Mouse (Mus musculus) heart, embryonic 15.5 days (tissue): ENCODE results near the gene Tmem35b. TPM values are rescaled to one million over a fixed set of nuclear protein-coding genes. Genes with fewer than 3 reads are reported as not detected.
A peak's percentile ranks its signal among the peaks of the same experiment; 100 is the strongest.

Experiments
- ATAC-seq: fragments of 200-750 bp; cut with Nextera tagmentation; replicated peaks from 2 replicates; pipeline ENCODE4 v1.8.0; 2017; ENCODE audit warnings: low read depth, moderate TSS enrichment; ENCODE audit not compliant: insufficient number of reproducible peaks, insufficient read depth, low FRiP score
- H3K27ac ChIP-seq: fragments of 300-500 bp; sonication (generic); 2 replicates; pipeline ENCODE4 v1.5.1; 2015; ENCODE audit warnings: mild to moderate bottlenecking, inconsistent platforms
- H3K27me3 ChIP-seq: fragments of 300-500 bp; sonication (generic); 2 replicates; pipeline ENCODE4 v1.6.1; 2015; ENCODE audit warnings: inconsistent platforms
- H3K36me3 ChIP-seq: fragments of 300-500 bp; sonication (generic); 2 replicates; pipeline ENCODE4 v1.6.1; 2015; ENCODE audit warnings: mild to moderate bottlenecking, inconsistent platforms
- H3K4me1 ChIP-seq: fragments of 300-500 bp; sonication (generic); replicated peaks from 2 replicates; pipeline ENCODE4 v1.6.1; 2015; ENCODE audit warnings: inconsistent platforms
- H3K4me2 ChIP-seq: fragments of 300-500 bp; sonication (generic); 2 replicates; pipeline ENCODE4 v1.6.1; 2015; ENCODE audit warnings: inconsistent platforms, mild to moderate bottlenecking, moderate library complexity
- H3K4me3 ChIP-seq: fragments of 300-500 bp; sonication (generic); 2 replicates; pipeline ENCODE4 v1.5.1; 2015; ENCODE audit warnings: mild to moderate bottlenecking, inconsistent platforms
- H3K9ac ChIP-seq: fragments of 300-500 bp; sonication (generic); 2 replicates; pipeline ENCODE4 v1.6.1; 2015; ENCODE audit warnings: mild to moderate bottlenecking, inconsistent platforms
- H3K9me3 ChIP-seq: fragments of 300-500 bp; sonication (generic); replicated peaks from 2 replicates; pipeline ENCODE4 v1.6.1; 2016; ENCODE audit warnings: inconsistent platforms
- WGBS: fragments of 180-500 bp; shearing (Covaris S2); methylation state at CpG from one replicate; pipeline ENCODE4 v1.1.7; 2015; ENCODE audit warnings: mixed read lengths; 5-methylcytosine and 5-hydroxymethylcytosine counted together
- polyA plus RNA-seq: library from polyadenylated mRNA; unstranded; fragments of >200 nt; fragmentation: Nextera tagmentation; extraction: Ambion mirVana; gene quantifications from 2 replicates; pipeline ENCODE4 v1.2.1, GENCODE M21; 2015

The Tmem35b gene
- polyA plus RNA-seq, 1 experiment from 2014 or later: 11.8 TPM

GRCm38 (mm10) chr4:127168211-127168913 lies 44.9 kb downstream of the Tmem35b start:
- Histone ChIP-seq H3K27ac (no peak overlapping the region), H3K36me3 (no peaks in the 10 kb centered on the region), H3K27me3 (peaks cover 79% of the 10 kb centered on the region), H3K4me2 (peak overlapping the region; percentile 100), H3K9ac (peak overlapping the region; percentile 58), H3K4me1 (peaks cover 18% of the 10 kb centered on the region), H3K9me3 (no peaks in the 10 kb centered on the region), H3K4me3 (peak overlapping the region; percentile 76)
- ATAC-seq: peak; percentile 64
- under 1% methylated on average over 39 of the region's 39 CpGs for WGBS

GRCm38 (mm10) chr4:127168914-127169345 lies 45.4 kb downstream of the Tmem35b start, which contains the start of gene Dlgap3:
Dlgap3 (plus strand) TSS chr4:127169204.
- peaks cover 18% of the 10 kb centered on the region for H3K4me1 ChIP-seq
- no peaks in the 10 kb centered on the region for H3K36me3 ChIP-seq
- peak within 1 kb of the TSS; percentile 58 for H3K9ac ChIP-seq
- H3K27me3 ChIP-seq: peaks cover 74% of the 10 kb centered on the region
- H3K27ac ChIP-seq: no peak within 1 kb of the TSS
- H3K9me3 ChIP-seq: no peaks in the 10 kb centered on the region
- H3K4me2 ChIP-seq: peak within 1 kb of the TSS; percentile 100
- H3K4me3 ChIP-seq: peak within 1 kb of the TSS; percentile 76
- ATAC-seq: peak; percentile 72
- 0% methylated on average over 66 of the region's 67 CpGs for WGBS

- WGBS: 2% methylated on average over 49 of the region's 51 CpGs
- H3K27me3 ChIP-seq: peaks cover 73% of the 10 kb centered on the region
These were observed 46.1 kb downstream of the Tmem35b start for GRCm38 (mm10) chr4:127169346-127170221.

GRCm38 (mm10) chr4:127170866-127171265 lies 47.4 kb downstream of the Tmem35b start:
- no peak for ATAC-seq
- Histone ChIP-seq H3K27ac (no peak overlapping the region), H3K36me3 (no peaks in the 10 kb centered on the region), H3K4me3 (no peak overlapping the region), H3K4me2 (no peak overlapping the region), H3K27me3 (peaks cover 71% of the 10 kb centered on the region), H3K4me1 (peaks cover 18% of the 10 kb centered on the region), H3K9ac (no peak overlapping the region), H3K9me3 (no peaks in the 10 kb centered on the region)
- WGBS: 43% methylated on average over 5 of the region's 5 CpGs

More at GRCm38 (mm10) chr4:127169346-127170221, 46.1 kb downstream of the Tmem35b start:
- no peaks in the 10 kb centered on the region for H3K36me3 ChIP-seq
- H3K4me1 ChIP-seq: peaks cover 18% of the 10 kb centered on the region
- H3K4me3 ChIP-seq: peak overlapping the region; percentile 76
- peak overlapping the region; percentile 58 for H3K9ac ChIP-seq
- peak overlapping the region; percentile 100 for H3K4me2 ChIP-seq
- no peak overlapping the region for H3K27ac ChIP-seq
- peak; percentile 24 for ATAC-seq
- H3K9me3 ChIP-seq: no peaks in the 10 kb centered on the region

- Histone ChIP-seq H3K9me3 (no peaks in the 10 kb centered on the region), H3K4me3 (no peak overlapping the region), H3K27me3 (peaks cover 70% of the 10 kb centered on the region), H3K36me3 (no peaks in the 10 kb centered on the region), H3K4me1 (peaks cover 18% of the 10 kb centered on the region), H3K4me2 (no peak overlapping the region), H3K9ac (no peak overlapping the region), H3K27ac (no peak overlapping the region)
- ATAC-seq: no peak
- WGBS: 54% methylated on average over 4 of the region's 4 CpGs
These were observed 47.9 kb downstream of the Tmem35b start for GRCm38 (mm10) chr4:127171341-127171905.

- no peak for ATAC-seq
- no peak overlapping the region for H3K27ac ChIP-seq
- WGBS: 24% methylated on average over 7 of the region's 7 CpGs
- H3K36me3 ChIP-seq: no peaks in the 10 kb centered on the region
- H3K27me3 ChIP-seq: peaks cover 69% of the 10 kb centered on the region
- no peak overlapping the region for H3K4me2 ChIP-seq
- peaks cover 18% of the 10 kb centered on the region for H3K4me1 ChIP-seq
- H3K9ac ChIP-seq: no peak overlapping the region
- no peak overlapping the region for H3K4me3 ChIP-seq
- no peaks in the 10 kb centered on the region for H3K9me3 ChIP-seq
These were observed 48.6 kb downstream of the Tmem35b start for GRCm38 (mm10) chr4:127172119-127172518.

- Histone ChIP-seq H3K36me3 (no peaks in the 10 kb centered on the region), H3K9me3 (no peaks in the 10 kb centered on the region), H3K4me2 (no peak overlapping the region), H3K4me3 (no peak overlapping the region), H3K9ac (no peak overlapping the region), H3K4me1 (peaks cover 18% of the 10 kb centered on the region), H3K27me3 (peaks cover 68% of the 10 kb centered on the region), H3K27ac (no peak overlapping the region)
- 58% methylated on average over 4 of the region's 4 CpGs for WGBS
- no peak for ATAC-seq
These were observed 49.1 kb downstream of the Tmem35b start for GRCm38 (mm10) chr4:127172614-127173013.

- WGBS: under 1% methylated on average over 8 of the region's 8 CpGs
- ATAC-seq: no peak
- peaks cover 67% of the 10 kb centered on the region for H3K27me3 ChIP-seq
- peaks cover 11% of the 10 kb centered on the region for H3K4me1 ChIP-seq
- no peak overlapping the region for H3K27ac ChIP-seq
- H3K9ac ChIP-seq: no peak overlapping the region
- H3K4me3 ChIP-seq: no peak overlapping the region
- no peaks in the 10 kb centered on the region for H3K36me3 ChIP-seq
- no peaks in the 10 kb centered on the region for H3K9me3 ChIP-seq
- H3K4me2 ChIP-seq: no peak overlapping the region
These were observed 50.0 kb downstream of the Tmem35b start for GRCm38 (mm10) chr4:127173461-127173860.

GRCm38 (mm10) chr4:127174075-127174899 lies 50.8 kb downstream of the Tmem35b start:
- Histone ChIP-seq H3K27ac (no peak overlapping the region), H3K4me1 (peaks cover 4% of the 10 kb centered on the region), H3K36me3 (no peaks in the 10 kb centered on the region), H3K9me3 (no peaks in the 10 kb centered on the region), H3K27me3 (peaks cover 67% of the 10 kb centered on the region), H3K9ac (no peak overlapping the region), H3K4me3 (no peak overlapping the region), H3K4me2 (no peak overlapping the region)
- no peak for ATAC-seq
- WGBS: 51% methylated on average over 8 of the region's 8 CpGs

- Histone ChIP-seq H3K27me3 (peaks cover 67% of the 10 kb centered on the region), H3K9me3 (no peaks in the 10 kb centered on the region), H3K27ac (no peak overlapping the region), H3K4me1 (no peaks in the 10 kb centered on the region), H3K36me3 (no peaks in the 10 kb centered on the region), H3K9ac (no peak overlapping the region), H3K4me3 (no peak overlapping the region), H3K4me2 (no peak overlapping the region)
- 54% methylated on average over 4 of the region's 4 CpGs for WGBS
- no peak for ATAC-seq
These were observed 51.4 kb downstream of the Tmem35b start for GRCm38 (mm10) chr4:127174900-127175278.
